Mouse (Mus musculus) midbrain, embryonic 11.5 days (tissue): ENCODE results near the gene Isg20l2. TPM values are rescaled to one million over a fixed set of nuclear protein-coding genes. Genes with fewer than 3 reads are reported as not detected.

Experiments used
- ATAC-seq: fragments of 200-750 bp; cut with Nextera tagmentation; 2 replicates; pipeline ENCODE4 v1.8.0; 2017; ENCODE audit warnings: moderate TSS enrichment, moderate library complexity; ENCODE audit not compliant: low FRiP score
- DNase-seq: peaks from one replicate; pipeline ENCODE4 v3.0.0; 2015; ENCODE audit warnings: low spot score; ENCODE audit errors: missing footprints
- H3K27ac ChIP-seq: fragments of 300-500 bp; sonication (generic); 2 replicates; pipeline ENCODE4 v1.5.1; 2014; ENCODE audit warnings: low read depth, low read length
- H3K27me3 ChIP-seq: fragments of 300-500 bp; sonication (generic); 2 replicates; pipeline ENCODE4 v1.6.1; 2014; ENCODE audit warnings: mild to moderate bottlenecking, low read length, moderate library complexity, mixed read lengths; ENCODE audit not compliant: control insufficient read depth, insufficient read depth
- H3K36me3 ChIP-seq: fragments of 300-500 bp; sonication (generic); 2 replicates; pipeline ENCODE4 v1.6.1; 2014; ENCODE audit warnings: mild to moderate bottlenecking, low read length, moderate library complexity, mixed read lengths; ENCODE audit not compliant: control insufficient read depth, insufficient read depth
- H3K4me1 ChIP-seq: fragments of 300-500 bp; sonication (generic); 2 replicates; pipeline ENCODE4 v1.6.1; 2014; ENCODE audit warnings: low read length; ENCODE audit not compliant: control insufficient read depth, insufficient read depth
- H3K4me2 ChIP-seq: fragments of 300-500 bp; sonication (generic); 2 replicates; pipeline ENCODE4 v1.6.1; 2014; ENCODE audit warnings: mild to moderate bottlenecking, moderate library complexity
- H3K4me3 ChIP-seq: fragments of 300-500 bp; sonication (generic); 2 replicates; pipeline ENCODE4 v1.5.1; 2014; ENCODE audit warnings: low read depth, low read length
- H3K9ac ChIP-seq: fragments of 300-500 bp; sonication (generic); 2 replicates; pipeline ENCODE4 v1.6.1; 2014; ENCODE audit warnings: low read length
- H3K9me3 ChIP-seq: fragments of 300-500 bp; sonication (generic); 2 replicates; pipeline ENCODE4 v1.6.1; 2016; ENCODE audit warnings: low read length; ENCODE audit not compliant: control insufficient read depth
- WGBS: fragments of 180-500 bp; shearing (Covaris S2); extraction: QIAGEN DNeasy Blood & Tissue Kit; methylation state at CpG from one replicate; pipeline ENCODE4 v1.1.7; 2014; 5-methylcytosine and 5-hydroxymethylcytosine counted together
- polyA plus RNA-seq: library from polyadenylated mRNA; unstranded; fragments of >200 nt; fragmentation: Nextera tagmentation; extraction: Ambion mirVana; gene quantifications from 2 replicates; pipeline ENCODE4 v1.2.1, GENCODE M21; 2014

Isg20l2 gene
- polyA plus RNA-seq, 1 experiment from 2014 or later, result 53.9 TPM

- Histone ChIP-seq H3K4me3 (no peak overlapping the region), H3K27ac (peak overlapping the region; percentile 84), H3K4me2 (peak overlapping the region; percentile 31), H3K9ac (peak overlapping the region; percentile 46), H3K9me3 (no peaks in the 10 kb centered on the region), H3K4me1 (peaks cover 77% of the 10 kb centered on the region), H3K27me3 (no peaks in the 10 kb centered on the region), H3K36me3 (peaks cover 2% of the 10 kb centered on the region; the same call in 1 of the 2 replicates)
- DNase-seq, result peak; percentile 95
- under 1% methylated on average over 13 of the region's 13 CpGs for WGBS
- ATAC-seq, result peak; percentile 49
These were observed 52.9 kb downstream of the Isg20l2 start for GRCm38 (mm10) chr3:87982836-87983601.

GRCm38 (mm10) chr3:87983627-87984026 is 53.5 kb downstream of the Isg20l2 start:
- Histone ChIP-seq H3K9me3 (no peaks in the 10 kb centered on the region), H3K4me2 (peak overlapping the region; percentile 31), H3K9ac (peak overlapping the region; percentile 46), H3K36me3 (no peaks in the 10 kb centered on the region), H3K4me3 (no peak overlapping the region), H3K27me3 (no peaks in the 10 kb centered on the region), H3K27ac (peak overlapping the region; percentile 84), H3K4me1 (peaks cover 81% of the 10 kb centered on the region)
- 43% methylated on average over 6 of the region's 6 CpGs for WGBS
- DNase-seq (peak; percentile 86), ATAC-seq (no peak)

GRCm38 (mm10) chr3:87984094-87984493 is 54.0 kb downstream of the Isg20l2 start:
- Histone ChIP-seq H3K9ac (peak overlapping the region; percentile 10; the same call in 1 of the 2 replicates), H3K36me3 (no peaks in the 10 kb centered on the region), H3K27me3 (no peaks in the 10 kb centered on the region), H3K27ac (peak overlapping the region; percentile 84), H3K4me2 (no peak overlapping the region), H3K4me3 (no peak overlapping the region), H3K9me3 (no peaks in the 10 kb centered on the region), H3K4me1 (peaks cover 80% of the 10 kb centered on the region)
- DNase-seq (no peak), ATAC-seq (no peak)
- 43% methylated on average over 3 of the region's 3 CpGs for WGBS

- DNase-seq (peak; percentile 93), ATAC-seq (0 out of 2 replicates have a peak, but pooled peaks have one; percentile 14)
- H3K9me3 ChIP-seq, result no peaks in the 10 kb centered on the region
- peaks cover 67% of the 10 kb centered on the region for H3K4me1 ChIP-seq
- H3K4me3 ChIP-seq, result no peak overlapping the region
- peak overlapping the region; percentile 42; the same call in 1 of the 2 replicates for H3K9ac ChIP-seq
- no peaks in the 10 kb centered on the region for H3K27me3 ChIP-seq
- no peaks in the 10 kb centered on the region for H3K36me3 ChIP-seq
- peak overlapping the region; percentile 18 for H3K4me2 ChIP-seq
- WGBS, result 37% methylated on average over 12 of the region's 12 CpGs
- H3K27ac ChIP-seq, result peak overlapping the region; percentile 71
These were observed 55.6 kb downstream of the Isg20l2 start for GRCm38 (mm10) chr3:87985505-87986320.

- under 1% methylated on average over 17 of the region's 17 CpGs for WGBS
- Histone ChIP-seq H3K36me3 (no peaks in the 10 kb centered on the region), H3K4me1 (peaks cover 60% of the 10 kb centered on the region), H3K9me3 (no peaks in the 10 kb centered on the region), H3K4me3 (peak overlapping the region; percentile 26), H3K27me3 (no peaks in the 10 kb centered on the region), H3K27ac (peak overlapping the region; percentile 44; the same call in 1 of the 2 replicates), H3K4me2 (peak overlapping the region; percentile 67), H3K9ac (peak overlapping the region; percentile 41; the same call in 1 of the 2 replicates)
- ATAC-seq (peak; percentile 70), DNase-seq (peak; percentile 100)
These were observed 56.8 kb downstream of the Isg20l2 start for GRCm38 (mm10) chr3:87986868-87987267.

- no peaks in the 10 kb centered on the region for H3K9me3 ChIP-seq
- peak overlapping the region; percentile 44 for H3K27ac ChIP-seq
- H3K36me3 ChIP-seq, result no peaks in the 10 kb centered on the region
- 1% methylated on average over 15 of the region's 15 CpGs for WGBS
- peak overlapping the region; percentile 67 for H3K4me2 ChIP-seq
- H3K9ac ChIP-seq, result peak overlapping the region; percentile 52
- peaks cover 2% of the 10 kb centered on the region; the same call in 1 of the 2 replicates for H3K27me3 ChIP-seq
- DNase-seq (peak; percentile 94), ATAC-seq (peak; percentile 64)
- H3K4me3 ChIP-seq, result peak overlapping the region; percentile 26
- H3K4me1 ChIP-seq, result peaks cover 53% of the 10 kb centered on the region
These were observed 57.5 kb downstream of the Isg20l2 start for GRCm38 (mm10) chr3:87987633-87988032.

GRCm38 (mm10) chr3:87988068-87988467 is 58.0 kb downstream of the Isg20l2 start:
- Histone ChIP-seq H3K9ac (peak overlapping the region; percentile 52), H3K4me1 (peaks cover 49% of the 10 kb centered on the region), H3K27ac (peak overlapping the region; percentile 44; the same call in 1 of the 2 replicates), H3K9me3 (no peaks in the 10 kb centered on the region), H3K4me3 (peak overlapping the region; percentile 26), H3K4me2 (peak overlapping the region; percentile 67), H3K27me3 (peaks cover 4% of the 10 kb centered on the region; the same call in 1 of the 2 replicates), H3K36me3 (no peaks in the 10 kb centered on the region)
- ATAC-seq (peak; percentile 0; the same call in 1 of the 2 replicates), DNase-seq (peak; percentile 93)
- 10% methylated on average over 15 of the region's 15 CpGs for WGBS

- Histone ChIP-seq H3K9me3 (no peaks in the 10 kb centered on the region), H3K9ac (no peak overlapping the region), H3K27me3 (peaks cover 17% of the 10 kb centered on the region; the same call in 1 of the 2 replicates), H3K27ac (no peak overlapping the region), H3K36me3 (no peaks in the 10 kb centered on the region), H3K4me3 (no peak overlapping the region), H3K4me1 (peaks cover 33% of the 10 kb centered on the region), H3K4me2 (no peak overlapping the region)
- 31% methylated on average over 10 of the region's 10 CpGs for WGBS
- ATAC-seq (no peak), DNase-seq (no peak)
These were observed 59.8 kb downstream of the Isg20l2 start for GRCm38 (mm10) chr3:87989935-87990334.
